Mouse (Mus musculus): ENCODE results near the gene Ptprn2.

GRCm38 (mm10) chr12:116919691-116920526, 434.4 kb downstream of the Ptprn2 start:
- TF ChIP-seq CTCF (conservative IDR thresholded peaks at IDR 0.05 in 1 of 2, IDR thresholded peaks at IDR 0.05 in 1 of 2; ENCODE audit: low read depth in 2 of 2, low read length in 2 of 2) (no peak), MEF2A (IDR thresholded peaks at IDR 0.05; ENCODE audit: borderline replicate concordance, low read depth, low read length) (no peak), POLR2AphosphoS2 (IDR thresholded peaks at IDR 0.05; ENCODE audit: low read depth, low read length) (no peak), ETS1 (conservative IDR thresholded peaks at IDR 0.05; ENCODE audit: low read depth, low read length) (no peak), GABPA (IDR thresholded peaks at IDR 0.05; ENCODE audit: insufficient replicate concordance, low read depth, low read length) (no peak), ZKSCAN1 (IDR thresholded peaks at IDR 0.05; ENCODE audit: borderline replicate concordance, low read depth, low read length) (no peak), POLR2A (IDR thresholded peaks at IDR 0.05; ENCODE audit: low read depth, low read length) (no peak)
